Mouse (Mus musculus) thymus, postnatal 4 days (tissue): ENCODE measurements at regions not wholly inside any gene's neighbourhood (a gene's known extent, or its start where the extent isn't known, plus 50 kb on each side); places are given as distances from the start of the nearest gene placed in this dataset.

Experiments used
- DNase-seq: peaks from one replicate; pipeline ENCODE4 v3.0.0; 2021

DNA sequence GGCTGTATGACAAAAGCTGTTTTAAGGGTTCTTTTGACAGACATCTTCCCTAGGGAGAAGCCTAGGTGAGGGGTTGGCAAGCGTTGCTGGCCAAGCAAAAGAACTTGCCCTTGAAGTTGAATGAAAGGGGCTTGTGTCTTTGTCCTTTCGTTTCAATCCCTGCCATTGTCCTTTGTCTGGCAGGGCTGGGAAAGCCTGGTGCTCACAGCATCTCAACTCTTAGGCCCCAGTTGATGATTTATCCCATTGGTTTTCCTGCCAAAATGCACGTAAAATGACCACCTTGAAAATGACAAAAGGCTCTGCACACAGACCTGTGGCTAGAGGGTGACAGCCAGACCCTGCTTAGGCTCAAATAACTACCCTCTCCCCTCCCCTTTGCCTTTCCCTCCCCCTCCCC is 153.9 kb upstream of the Id2 start:
- DNase-seq: no peak

DNA sequence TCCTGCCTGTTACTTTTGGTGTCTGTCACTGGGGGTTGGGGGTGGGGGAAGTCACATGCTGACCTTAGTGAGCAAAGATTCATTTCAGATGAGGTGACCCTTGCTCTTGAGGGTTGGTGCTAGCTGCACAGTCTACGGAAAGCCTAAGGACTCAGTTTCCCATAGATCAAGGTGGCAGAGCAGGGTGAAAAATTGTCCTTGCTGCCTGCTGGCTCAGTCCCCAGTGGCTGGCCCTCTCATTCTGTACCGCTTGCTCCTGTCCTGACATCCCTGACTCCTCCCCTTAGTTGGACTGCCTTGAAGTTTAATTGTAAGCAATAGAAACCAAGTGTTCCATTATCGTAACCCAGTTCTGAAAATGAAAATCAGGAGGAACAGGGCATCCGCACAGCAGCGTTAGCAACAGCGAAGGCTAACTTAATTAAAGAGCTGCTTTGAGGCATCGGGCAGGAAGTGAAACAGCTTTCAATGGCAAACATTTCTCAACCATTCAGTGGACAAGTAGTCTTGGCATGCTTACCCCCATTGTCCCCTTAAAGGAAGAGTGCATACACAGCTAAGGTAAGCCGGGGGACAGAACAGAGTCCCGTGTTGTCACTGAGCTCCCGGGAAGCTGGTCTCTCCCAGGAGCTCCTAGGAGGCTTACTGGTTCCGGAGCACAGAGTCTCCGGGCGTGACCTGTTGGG is 151.9 kb upstream of the Id2 start:
- no peak for DNase-seq

- DNase-seq: no peak
Measured at GRCm38 (mm10) chr12:25246566-25246965, 149.6 kb upstream of the Id2 start.

- no peak for DNase-seq
Measured at GRCm38 (mm10) chr12:25245661-25246060, 148.7 kb upstream of the Id2 start.

DNA sequence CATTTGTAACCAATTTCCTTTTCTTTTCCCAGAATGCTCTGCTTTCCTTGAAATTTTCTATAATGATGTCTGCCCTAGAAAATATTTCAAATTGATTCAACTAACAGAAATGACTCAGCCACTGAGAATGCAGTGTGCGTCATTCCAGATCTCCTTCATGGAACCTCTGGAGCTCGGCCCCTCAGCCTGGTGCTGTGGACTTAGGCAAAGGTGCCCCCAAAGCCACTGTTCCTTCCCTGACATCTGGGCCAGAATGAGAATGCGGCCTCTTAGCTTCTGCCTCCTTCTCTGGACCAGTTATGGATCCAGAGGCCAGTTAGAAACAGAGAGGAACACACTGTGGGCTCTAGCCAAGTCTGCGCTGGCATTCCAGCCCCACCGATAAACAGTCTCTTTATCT is 148.3 kb upstream of the Id2 start:
- no peak for DNase-seq

- no peak for DNase-seq
Measured at GRCm38 (mm10) chr12:25244666-25245065, 147.7 kb upstream of the Id2 start.

DNA sequence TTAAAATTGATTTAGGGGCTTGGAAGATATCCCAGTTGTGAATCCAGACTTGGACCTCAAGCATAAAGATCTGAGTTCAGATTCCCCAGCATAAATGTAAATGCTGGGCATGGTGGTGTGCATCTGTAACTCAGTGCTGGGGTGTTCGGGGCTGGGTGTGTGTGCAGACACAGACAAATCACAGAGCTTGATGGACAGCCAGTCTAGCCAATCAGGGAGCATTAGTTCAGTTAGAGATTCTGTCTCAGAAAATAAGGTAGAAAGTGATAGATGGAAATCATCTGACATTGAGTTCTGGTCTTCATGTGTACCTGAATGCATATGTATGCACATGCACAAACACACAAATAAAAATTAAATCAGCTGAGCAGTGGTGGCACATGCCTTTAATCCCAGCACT is 147.0 kb upstream of the Id2 start:
- DNase-seq: no peak

- no peak for DNase-seq
Measured at GRCm38 (mm10) chr12:25242369-25242768, 145.4 kb upstream of the Id2 start.

- no peak for DNase-seq
Measured at GRCm38 (mm10) chr12:25241675-25242074, 144.7 kb upstream of the Id2 start.

- DNase-seq: no peak
Measured at GRCm38 (mm10) chr12:25240796-25241195, 143.9 kb upstream of the Id2 start.

- DNase-seq: peak; percentile 59
Measured at GRCm38 (mm10) chr12:25240142-25240541, 143.2 kb upstream of the Id2 start.

- DNase-seq: no peak
Measured at GRCm38 (mm10) chr12:25235071-25235470, 138.1 kb upstream of the Id2 start.

DNA sequence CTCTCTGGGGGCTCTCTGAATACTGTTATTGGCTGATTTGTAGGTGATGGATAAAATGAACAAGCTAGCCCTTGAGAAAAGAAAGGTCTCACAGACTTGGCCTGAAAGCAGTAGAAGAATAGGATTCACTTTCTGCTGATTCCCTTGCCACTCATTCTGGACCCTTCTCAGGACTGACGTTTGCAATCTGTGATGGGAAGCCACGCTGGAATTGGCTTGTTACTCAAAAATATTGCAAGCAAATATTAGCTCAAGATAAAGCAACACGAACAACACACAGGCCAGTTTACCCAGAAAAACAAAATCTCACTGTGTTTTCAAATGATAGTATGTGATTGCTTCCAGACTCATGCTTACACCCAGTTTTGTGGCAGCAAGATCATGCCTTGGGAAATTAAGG is 137.7 kb upstream of the Id2 start:
- DNase-seq: no peak

DNA sequence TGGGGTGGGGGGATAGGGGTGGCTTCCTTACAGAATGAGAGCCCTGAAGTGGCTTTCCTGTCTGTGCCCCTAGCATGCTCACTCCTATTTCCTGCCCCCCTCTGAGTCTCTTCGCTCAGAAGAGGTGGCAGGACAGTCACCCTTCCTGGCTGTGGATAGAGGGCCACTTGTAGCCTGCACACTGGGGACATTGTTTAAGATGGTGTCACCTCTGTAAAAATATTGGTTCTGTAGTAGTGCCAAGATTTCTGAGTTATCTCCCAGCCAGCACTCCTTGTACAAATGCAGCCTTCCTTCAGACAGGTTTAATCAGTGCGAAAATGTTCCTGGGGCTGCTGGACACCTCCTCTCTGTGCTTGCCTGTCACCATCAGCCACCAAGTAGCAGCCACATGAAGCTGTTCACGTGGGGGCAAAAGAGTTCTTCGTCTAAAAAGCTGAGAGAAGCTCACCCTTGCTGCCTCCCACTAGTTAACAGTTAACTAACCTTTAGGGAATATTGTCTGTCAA is 136.1 kb upstream of the Id2 start:
- peak; percentile 35 for DNase-seq

DNA sequence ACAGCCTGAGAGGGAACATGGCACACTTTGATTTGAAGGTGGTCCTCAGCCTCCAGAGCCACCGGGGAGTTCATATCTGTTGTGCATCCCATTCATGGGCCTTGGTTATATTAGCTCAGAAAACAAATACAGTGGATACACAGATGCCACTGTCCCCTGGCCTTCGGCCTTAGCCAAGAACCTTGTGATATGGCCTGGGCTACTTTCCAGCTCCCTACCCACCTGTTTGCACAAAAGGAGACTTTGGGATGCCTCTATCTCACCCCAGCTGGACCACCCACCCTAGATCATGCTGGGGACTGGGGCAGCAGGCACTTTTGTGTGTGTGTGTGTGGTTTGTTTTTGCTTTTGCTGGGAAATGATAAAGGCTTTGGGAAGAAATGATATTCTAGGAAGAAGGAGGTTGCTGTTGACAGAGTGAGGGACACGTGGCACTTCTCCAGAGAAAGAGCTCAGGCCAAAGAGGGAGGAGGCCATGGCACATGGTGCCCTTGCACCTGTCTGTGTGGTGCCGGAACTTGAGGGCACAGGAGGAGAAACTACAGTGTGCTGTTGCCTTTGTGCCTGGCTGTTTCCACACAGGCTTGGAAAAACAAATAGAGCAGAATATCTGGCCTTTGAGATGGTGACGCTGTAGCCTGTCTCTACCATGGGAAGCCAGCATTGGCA is 135.6 kb upstream of the Id2 start:
- DNase-seq: no peak

DNA sequence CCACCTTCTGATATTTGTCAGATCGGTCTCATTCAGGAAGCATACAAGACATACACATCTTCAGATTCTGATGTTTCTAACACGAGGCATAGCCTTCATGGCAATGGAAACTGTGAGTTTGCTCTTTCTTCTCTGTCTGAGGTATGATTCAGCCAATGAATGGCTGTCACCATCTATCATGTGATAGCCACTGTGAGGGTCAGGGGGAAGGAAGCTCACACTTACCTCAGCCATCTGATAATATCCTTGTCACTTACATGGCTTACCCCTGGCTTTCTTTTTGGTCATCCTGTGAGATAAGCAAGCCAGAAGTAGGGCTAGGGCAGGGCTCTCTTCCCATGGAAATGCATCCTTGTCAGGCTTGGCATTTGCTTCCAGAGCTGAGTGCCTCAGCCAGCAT is 131.8 kb upstream of the Id2 start:
- DNase-seq: no peak

- DNase-seq: no peak
Measured at GRCm38 (mm10) chr12:25227736-25228135, 130.8 kb upstream of the Id2 start.

DNA sequence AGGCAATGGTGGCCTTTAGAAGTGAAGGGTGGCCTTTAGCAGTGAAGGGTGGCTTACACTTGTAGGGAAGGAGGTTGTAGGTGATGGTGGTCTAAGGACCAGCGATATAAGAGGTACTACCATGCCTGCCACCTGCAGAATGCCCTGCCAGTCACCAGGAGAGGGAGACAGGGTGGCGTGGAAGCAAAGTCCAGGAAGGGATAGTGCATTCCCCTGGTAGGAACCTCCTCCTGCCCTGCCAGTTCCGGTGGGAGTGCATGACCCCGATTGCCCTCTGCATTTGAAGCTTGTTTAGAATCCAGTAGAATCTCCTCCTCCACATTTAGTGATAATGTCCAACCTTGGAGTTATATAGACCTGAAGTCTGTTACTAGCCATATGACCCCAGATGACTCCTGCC is 127.7 kb upstream of the Id2 start:
- DNase-seq: no peak

- no peak for DNase-seq
Measured at GRCm38 (mm10) chr12:25224201-25224600, 127.3 kb upstream of the Id2 start.

- DNase-seq: no peak
Measured at GRCm38 (mm10) chr12:25223539-25223938, 126.6 kb upstream of the Id2 start.

DNA sequence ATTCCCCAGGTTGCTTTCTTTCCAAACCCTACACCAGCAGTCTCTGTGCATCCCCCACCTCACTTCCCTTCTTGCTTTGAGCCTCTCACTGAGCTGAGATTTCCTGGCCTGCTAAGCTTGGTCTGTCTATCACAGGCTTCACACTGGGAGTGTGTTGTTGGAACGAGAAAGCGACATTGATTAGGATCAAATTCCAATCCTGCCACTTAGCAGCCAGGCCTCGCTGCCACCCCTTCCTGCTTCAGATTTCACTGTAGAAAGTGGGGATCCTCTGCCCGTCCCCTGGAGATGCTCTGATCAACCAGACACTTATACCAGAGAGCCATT is 123.8 kb upstream of the Id2 start:
- DNase-seq: no peak

- DNase-seq: no peak
Measured at GRCm38 (mm10) chr12:25220096-25220779, 123.3 kb upstream of the Id2 start.

- DNase-seq: no peak
Measured at GRCm38 (mm10) chr12:25219546-25219945, 122.6 kb upstream of the Id2 start.

- DNase-seq: no peak
Measured at GRCm38 (mm10) chr12:25216792-25217516, 120.0 kb upstream of the Id2 start.
